Mouse (Mus musculus): ENCODE results near the gene Ncam1.

DNA sequence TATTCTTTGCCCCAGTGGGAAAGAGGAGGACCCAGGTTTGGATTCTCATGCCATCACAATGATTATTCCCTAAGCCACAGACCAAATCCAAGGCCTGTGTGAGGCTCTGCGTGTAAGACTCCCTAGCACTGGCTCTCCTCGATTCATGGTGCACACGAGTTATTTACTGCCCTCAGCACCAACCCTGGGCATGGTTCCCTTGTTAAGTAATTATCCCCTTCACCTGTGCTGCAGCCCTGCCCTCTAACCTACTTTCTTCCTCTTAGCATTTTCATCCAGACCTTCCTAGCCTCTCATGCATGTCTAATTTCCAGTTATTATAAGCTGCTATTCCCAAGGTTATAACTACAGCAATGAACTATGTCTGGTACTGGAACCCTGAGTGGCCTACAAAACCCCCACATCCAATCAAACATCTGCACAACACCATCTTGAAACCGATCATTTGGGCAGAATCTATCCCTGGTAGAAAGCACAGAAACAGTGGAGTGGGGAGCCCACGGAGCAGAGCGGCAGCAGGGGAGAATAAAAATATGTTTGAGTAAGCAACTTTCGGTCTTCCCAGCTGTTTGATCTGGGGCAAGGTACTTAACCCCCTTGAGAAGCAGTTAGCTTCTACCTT, 116.8 kb downstream of the Ncam1 start:
- TF ChIP-seq CTCF (conservative IDR thresholded peaks at IDR 0.05; ENCODE audit: insufficient read depth, insufficient read length, low read depth, low read length) (no peak), POLR2A (IDR thresholded peaks at IDR 0.05; ENCODE audit: low read depth, low read length) (no peak)
